Mouse (Mus musculus) midbrain, embryonic 11.5 days (tissue): ENCODE data around the gene Gpc6. TPM values are rescaled to one million over a fixed set of nuclear protein-coding genes. Genes with fewer than 3 reads are reported as not detected.

Experiments used
- ATAC-seq: fragments of 200-750 bp; cut with Nextera tagmentation; 2 replicates; pipeline ENCODE4 v1.8.0; 2017; ENCODE audit warnings: moderate TSS enrichment, moderate library complexity; ENCODE audit not compliant: low FRiP score
- DNase-seq: peaks from one replicate; pipeline ENCODE4 v3.0.0; 2015; ENCODE audit warnings: low spot score; ENCODE audit errors: missing footprints
- H3K27ac ChIP-seq: fragments of 300-500 bp; sonication (generic); 2 replicates; pipeline ENCODE4 v1.5.1; 2014; ENCODE audit warnings: low read depth, low read length
- H3K27me3 ChIP-seq: fragments of 300-500 bp; sonication (generic); 2 replicates; pipeline ENCODE4 v1.6.1; 2014; ENCODE audit warnings: mild to moderate bottlenecking, low read length, moderate library complexity, mixed read lengths; ENCODE audit not compliant: control insufficient read depth, insufficient read depth
- H3K36me3 ChIP-seq: fragments of 300-500 bp; sonication (generic); 2 replicates; pipeline ENCODE4 v1.6.1; 2014; ENCODE audit warnings: mild to moderate bottlenecking, low read length, moderate library complexity, mixed read lengths; ENCODE audit not compliant: control insufficient read depth, insufficient read depth
- H3K4me1 ChIP-seq: fragments of 300-500 bp; sonication (generic); 2 replicates; pipeline ENCODE4 v1.6.1; 2014; ENCODE audit warnings: low read length; ENCODE audit not compliant: control insufficient read depth, insufficient read depth
- H3K4me2 ChIP-seq: fragments of 300-500 bp; sonication (generic); 2 replicates; pipeline ENCODE4 v1.6.1; 2014; ENCODE audit warnings: mild to moderate bottlenecking, moderate library complexity
- H3K4me3 ChIP-seq: fragments of 300-500 bp; sonication (generic); 2 replicates; pipeline ENCODE4 v1.5.1; 2014; ENCODE audit warnings: low read depth, low read length
- H3K9ac ChIP-seq: fragments of 300-500 bp; sonication (generic); 2 replicates; pipeline ENCODE4 v1.6.1; 2014; ENCODE audit warnings: low read length
- H3K9me3 ChIP-seq: fragments of 300-500 bp; sonication (generic); 2 replicates; pipeline ENCODE4 v1.6.1; 2016; ENCODE audit warnings: low read length; ENCODE audit not compliant: control insufficient read depth
- WGBS: fragments of 180-500 bp; shearing (Covaris S2); extraction: QIAGEN DNeasy Blood & Tissue Kit; methylation state at CpG from one replicate; pipeline ENCODE4 v1.1.7; 2014; 5-methylcytosine and 5-hydroxymethylcytosine counted together
- polyA plus RNA-seq: library from polyadenylated mRNA; unstranded; fragments of >200 nt; fragmentation: Nextera tagmentation; extraction: Ambion mirVana; gene quantifications from 2 replicates; pipeline ENCODE4 v1.2.1, GENCODE M21; 2014

Gpc6 gene
- polyA plus RNA-seq, 1 experiment from 2014 or later, result 24.6 TPM

DNA sequence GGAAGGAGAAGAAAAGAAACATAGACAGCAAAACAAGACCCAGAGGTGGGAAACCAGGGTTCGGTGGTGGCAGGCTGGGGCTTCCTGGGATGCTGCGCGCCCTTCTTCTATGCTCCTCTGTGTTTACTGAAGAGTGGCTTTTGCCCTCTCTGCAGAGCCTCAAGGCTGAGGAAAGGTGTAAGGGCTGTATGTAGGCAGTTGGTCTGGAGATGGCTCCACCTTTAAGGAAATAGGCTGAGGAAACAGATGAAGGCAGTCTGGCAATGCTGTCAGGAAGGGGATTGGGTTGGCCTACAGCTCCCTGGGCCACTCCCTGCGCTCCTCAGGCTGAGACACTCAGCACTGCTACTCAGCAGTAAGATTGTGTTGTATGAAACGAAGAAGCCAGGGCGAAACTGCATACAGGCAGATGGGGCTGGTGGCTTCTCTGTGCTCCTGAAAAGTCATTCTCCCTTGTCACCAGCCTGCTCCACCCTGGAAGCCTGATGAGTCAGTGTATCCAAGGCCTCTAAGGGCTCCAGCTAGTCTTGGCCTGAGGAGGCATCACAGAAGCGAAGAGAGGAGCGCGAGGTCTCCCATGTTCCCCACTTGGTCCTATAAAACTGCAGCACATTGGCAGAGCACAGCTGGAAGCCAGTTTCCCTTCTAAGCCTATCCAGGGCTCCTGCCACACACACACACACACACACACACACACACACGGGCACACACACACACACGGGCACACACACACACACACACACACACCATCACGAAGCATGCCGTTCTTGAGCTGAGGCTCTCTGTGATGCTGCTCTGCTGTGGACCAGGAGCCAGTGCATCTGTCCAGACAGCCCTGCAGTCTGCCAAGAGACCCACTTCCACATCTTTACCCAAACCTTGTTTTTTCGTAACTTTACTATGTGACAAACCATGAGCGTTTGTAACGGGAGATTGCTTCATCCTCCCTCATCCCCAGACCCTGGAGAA lies 1006.0 kb downstream of the Gpc6 start:
- 38% methylated on average over 16 of the region's 16 CpGs for WGBS
- peak overlapping the region; percentile 16; the same call in 1 of the 2 replicates for H3K4me2 ChIP-seq
- no peaks in the 10 kb centered on the region for H3K27me3 ChIP-seq
- H3K4me3 ChIP-seq, result no peak overlapping the region
- peak overlapping the region; percentile 49 for H3K27ac ChIP-seq
- ATAC-seq, result peak; percentile 49
- H3K9me3 ChIP-seq, result no peaks in the 10 kb centered on the region
- peak; percentile 93 for DNase-seq
- peaks cover 31% of the 10 kb centered on the region for H3K4me1 ChIP-seq
- peak overlapping the region; percentile 34; the same call in 1 of the 2 replicates for H3K9ac ChIP-seq
- H3K36me3 ChIP-seq, result no peaks in the 10 kb centered on the region

GRCm38 (mm10) chr14:117932163-117932851 lies 1007.2 kb downstream of the Gpc6 start:
- Histone ChIP-seq H3K9ac (no peak overlapping the region), H3K4me2 (no peak overlapping the region), H3K4me1 (peaks cover 31% of the 10 kb centered on the region), H3K9me3 (no peaks in the 10 kb centered on the region), H3K27me3 (no peaks in the 10 kb centered on the region), H3K27ac (no peak overlapping the region), H3K36me3 (no peaks in the 10 kb centered on the region), H3K4me3 (no peak overlapping the region)
- no peak for ATAC-seq
- WGBS, result 94% methylated on average over 16 of the region's 17 CpGs
- no peak for DNase-seq

DNA sequence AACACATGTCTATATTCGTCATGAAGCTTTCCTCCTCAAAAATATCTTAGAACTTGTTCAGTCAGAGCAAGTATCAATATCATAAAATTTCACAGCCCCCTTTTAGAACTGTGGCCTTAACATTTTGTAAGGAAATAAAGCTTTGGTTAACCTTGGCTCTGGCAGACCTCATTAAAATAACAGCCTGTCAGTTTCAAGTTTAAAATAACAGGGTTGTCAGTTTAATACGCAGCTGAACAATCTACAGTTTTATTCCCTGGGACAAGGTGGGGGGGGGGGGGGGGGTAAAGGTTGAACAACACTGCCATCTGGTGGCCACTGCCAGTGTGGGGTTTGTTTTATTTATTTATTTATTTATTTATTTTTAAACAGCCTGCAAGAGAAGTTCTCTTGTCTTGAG lies 1013.4 kb downstream of the Gpc6 start:
- H3K4me3 ChIP-seq, result no peak overlapping the region
- no peak overlapping the region for H3K9ac ChIP-seq
- no peaks in the 10 kb centered on the region for H3K9me3 ChIP-seq
- peaks cover 11% of the 10 kb centered on the region for H3K4me1 ChIP-seq
- H3K27ac ChIP-seq, result no peak overlapping the region
- no peak overlapping the region for H3K4me2 ChIP-seq
- DNase-seq (peak; percentile 93), ATAC-seq (peak; percentile 13; the same call in 1 of the 2 replicates)
- WGBS, result 46% methylated on average over 2 of the region's 2 CpGs
- no peaks in the 10 kb centered on the region for H3K27me3 ChIP-seq
- no peaks in the 10 kb centered on the region for H3K36me3 ChIP-seq

- Histone ChIP-seq H3K4me2 (no peak overlapping the region), H3K4me1 (peaks cover 11% of the 10 kb centered on the region), H3K9ac (no peak overlapping the region), H3K27me3 (no peaks in the 10 kb centered on the region), H3K4me3 (no peak overlapping the region), H3K36me3 (no peaks in the 10 kb centered on the region), H3K9me3 (no peaks in the 10 kb centered on the region), H3K27ac (no peak overlapping the region)
- ATAC-seq (no peak), DNase-seq (no peak)
- WGBS, result 97% methylated on average over 7 of the region's 7 CpGs
These were observed 1014.4 kb downstream of the Gpc6 start for GRCm38 (mm10) chr14:117939471-117939870.

DNA sequence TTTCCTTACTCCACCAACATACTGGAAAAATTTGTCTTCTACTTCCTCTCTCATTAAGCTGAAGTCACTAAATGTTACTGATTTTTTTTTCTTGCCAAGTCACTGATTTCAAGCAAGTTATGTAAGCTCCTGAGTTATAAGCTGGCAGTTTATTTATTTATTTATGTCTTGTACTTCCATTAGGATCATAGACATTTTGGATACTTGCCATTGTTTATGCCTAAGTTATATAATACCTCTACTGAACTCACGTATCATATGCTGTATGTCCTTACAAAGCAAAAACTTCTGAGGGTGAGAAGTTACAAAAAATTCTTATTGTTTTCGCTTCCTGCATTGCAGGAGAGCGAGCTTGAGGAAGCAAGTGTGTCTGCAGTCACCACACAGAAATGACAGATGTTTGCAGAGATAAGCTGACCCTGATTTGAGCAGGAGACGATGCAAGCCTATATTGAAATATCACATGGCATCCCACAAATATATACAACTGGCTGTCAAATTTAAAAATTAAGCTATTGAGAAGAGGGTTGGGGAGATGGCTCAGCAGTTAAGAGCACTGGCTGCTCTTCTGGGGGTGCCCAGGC lies 1020.9 kb downstream of the Gpc6 start:
- Histone ChIP-seq H3K27ac (no peak overlapping the region), H3K36me3 (no peaks in the 10 kb centered on the region), H3K9me3 (no peaks in the 10 kb centered on the region), H3K27me3 (no peaks in the 10 kb centered on the region), H3K9ac (no peak overlapping the region), H3K4me3 (no peak overlapping the region), H3K4me1 (peaks cover 6% of the 10 kb centered on the region; the same call in 1 of the 2 replicates), H3K4me2 (no peak overlapping the region)
- DNase-seq (no peak), ATAC-seq (no peak)
- whole genome bisulfite sequencing, result 86% methylated on average over 4 of the region's 4 CpGs

DNA sequence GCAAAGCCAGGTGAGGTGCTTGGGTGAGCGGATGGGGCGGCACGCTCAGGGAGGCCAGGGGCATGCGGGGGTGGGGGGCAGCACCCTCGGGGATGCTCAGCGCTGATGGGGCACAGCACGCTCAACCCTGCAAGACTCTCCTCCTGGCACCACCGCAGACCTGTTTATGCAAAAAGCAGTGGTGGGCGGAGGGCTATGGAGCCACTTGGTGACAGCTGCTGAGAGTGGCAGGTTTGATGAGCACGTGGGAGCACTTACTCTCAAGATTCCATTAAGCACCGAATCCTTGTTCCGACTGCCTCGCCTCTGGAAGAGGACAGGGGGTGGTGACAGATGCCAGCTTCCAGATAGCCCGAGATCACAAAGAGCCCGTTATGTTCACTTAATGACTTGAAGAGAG lies 1026.2 kb downstream of the Gpc6 start:
- Histone ChIP-seq H3K27ac (no peak overlapping the region), H3K9ac (no peak overlapping the region), H3K9me3 (no peaks in the 10 kb centered on the region), H3K4me2 (no peak overlapping the region), H3K27me3 (no peaks in the 10 kb centered on the region), H3K4me1 (no peaks in the 10 kb centered on the region), H3K4me3 (no peak overlapping the region), H3K36me3 (no peaks in the 10 kb centered on the region)
- ATAC-seq (peak; percentile 38; the same call in 1 of the 2 replicates), DNase-seq (no peak)
- WGBS, result 77% methylated on average over 15 of the region's 15 CpGs

DNA sequence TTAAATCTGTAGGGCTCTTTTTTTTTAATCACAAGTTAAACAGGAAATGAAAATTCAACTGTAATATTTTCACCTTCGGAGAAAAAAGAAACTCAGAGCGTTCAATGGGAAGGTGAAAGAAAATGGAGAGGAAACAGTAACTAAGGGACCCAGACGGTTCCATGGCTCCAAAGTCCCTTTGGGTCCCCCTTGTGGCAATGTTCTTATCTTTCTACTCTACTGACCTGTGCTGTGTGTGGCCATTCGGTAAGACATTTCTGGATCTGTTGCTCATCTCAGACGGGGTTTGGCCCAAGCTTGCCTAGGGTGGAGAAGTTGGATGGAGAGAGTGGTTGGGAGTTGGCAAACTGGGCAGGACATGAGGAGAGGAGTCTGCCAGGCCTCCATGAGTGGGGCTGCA lies 1026.6 kb downstream of the Gpc6 start:
- DNase-seq (no peak), ATAC-seq (no peak)
- H3K4me2 ChIP-seq, result no peak overlapping the region
- H3K9me3 ChIP-seq, result no peaks in the 10 kb centered on the region
- H3K36me3 ChIP-seq, result no peaks in the 10 kb centered on the region
- no peaks in the 10 kb centered on the region for H3K27me3 ChIP-seq
- H3K27ac ChIP-seq, result no peak overlapping the region
- 66% methylated on average over 5 of the region's 5 CpGs for WGBS
- no peaks in the 10 kb centered on the region for H3K4me1 ChIP-seq
- H3K9ac ChIP-seq, result no peak overlapping the region
- no peak overlapping the region for H3K4me3 ChIP-seq

GRCm38 (mm10) chr14:117956051-117956450 lies 1030.9 kb downstream of the Gpc6 start:
- 85% methylated on average over 3 of the region's 3 CpGs for WGBS
- ATAC-seq, result no peak
- no peak for DNase-seq
- Histone ChIP-seq H3K4me3 (no peak overlapping the region), H3K27ac (no peak overlapping the region), H3K9ac (no peak overlapping the region), H3K36me3 (no peaks in the 10 kb centered on the region), H3K27me3 (no peaks in the 10 kb centered on the region), H3K4me1 (no peaks in the 10 kb centered on the region), H3K9me3 (no peaks in the 10 kb centered on the region), H3K4me2 (no peak overlapping the region)

- Histone ChIP-seq H3K27me3 (no peaks in the 10 kb centered on the region), H3K4me2 (no peak overlapping the region), H3K36me3 (no peaks in the 10 kb centered on the region), H3K4me1 (no peaks in the 10 kb centered on the region), H3K27ac (no peak overlapping the region), H3K4me3 (no peak overlapping the region), H3K9me3 (no peaks in the 10 kb centered on the region), H3K9ac (no peak overlapping the region)
- no peak for ATAC-seq
- no peak for DNase-seq
- 93% methylated on average over 11 of the region's 11 CpGs for WGBS
These were observed 1033.3 kb downstream of the Gpc6 start for GRCm38 (mm10) chr14:117958389-117958788.
